Mouse (Mus musculus) stomach, embryonic 15.5 days (tissue): ENCODE measurements around the gene AB124611. TPM values are rescaled to one million over a fixed set of nuclear protein-coding genes. Genes with fewer than 3 reads are reported as not detected.
A peak's percentile ranks its signal among the peaks of the same experiment; 100 is the strongest.
"Not testable (repeated sequence)": the region's sequence is repeated elsewhere in the genome, so short reads cannot be mapped to it uniquely, and the experiment has no call there.

Source experiments
- ATAC-seq: fragments of 200-750 bp; cut with Nextera tagmentation; 2 replicates; pipeline ENCODE4 v1.8.0; 2017; ENCODE audit warnings: low read depth, moderate number of reproducible peaks, moderate TSS enrichment; ENCODE audit not compliant: insufficient read depth, low FRiP score
- H3K27ac ChIP-seq: fragments of 300-500 bp; sonication (generic); 2 replicates; pipeline ENCODE4 v1.5.1; 2015; ENCODE audit warnings: mild to moderate bottlenecking, inconsistent platforms
- H3K27me3 ChIP-seq: fragments of 300-500 bp; sonication (generic); replicated peaks from 2 replicates; pipeline ENCODE4 v1.6.1; 2015; ENCODE audit warnings: inconsistent platforms
- H3K36me3 ChIP-seq: fragments of 300-500 bp; sonication (generic); 2 replicates; pipeline ENCODE4 v1.6.1; 2015; ENCODE audit warnings: inconsistent platforms
- H3K4me1 ChIP-seq: fragments of 300-500 bp; sonication (generic); 2 replicates; pipeline ENCODE4 v1.6.1; 2015; ENCODE audit warnings: inconsistent platforms
- H3K4me2 ChIP-seq: fragments of 300-500 bp; sonication (generic); 2 replicates; pipeline ENCODE4 v1.6.1; 2015; ENCODE audit warnings: mild to moderate bottlenecking, inconsistent platforms
- H3K4me3 ChIP-seq: fragments of 300-500 bp; sonication (generic); replicated peaks from 2 replicates; pipeline ENCODE4 v1.5.1; 2015; ENCODE audit warnings: inconsistent platforms
- H3K9ac ChIP-seq: fragments of 300-500 bp; sonication (generic); 2 replicates; pipeline ENCODE4 v1.6.1; 2015; ENCODE audit warnings: inconsistent platforms
- H3K9me3 ChIP-seq: fragments of 300-500 bp; sonication (generic); 2 replicates; pipeline ENCODE4 v1.6.1; 2016; ENCODE audit warnings: inconsistent platforms
- whole genome bisulfite sequencing: fragments of 180-500 bp; shearing (Covaris S2); methylation state at CpG from one replicate; pipeline ENCODE4 v1.1.7; 2015; 5-methylcytosine and 5-hydroxymethylcytosine counted together
- polyA plus RNA-seq: library from polyadenylated mRNA; unstranded; fragments of >200 nt; fragmentation: Nextera tagmentation; extraction: Ambion mirVana; gene quantifications from 2 replicates; pipeline ENCODE4 v1.2.1, GENCODE M21; 2015

Gene AB124611
- polyA plus RNA-seq: 5.3 and 6.0 TPM in 2 replicates

DNA sequence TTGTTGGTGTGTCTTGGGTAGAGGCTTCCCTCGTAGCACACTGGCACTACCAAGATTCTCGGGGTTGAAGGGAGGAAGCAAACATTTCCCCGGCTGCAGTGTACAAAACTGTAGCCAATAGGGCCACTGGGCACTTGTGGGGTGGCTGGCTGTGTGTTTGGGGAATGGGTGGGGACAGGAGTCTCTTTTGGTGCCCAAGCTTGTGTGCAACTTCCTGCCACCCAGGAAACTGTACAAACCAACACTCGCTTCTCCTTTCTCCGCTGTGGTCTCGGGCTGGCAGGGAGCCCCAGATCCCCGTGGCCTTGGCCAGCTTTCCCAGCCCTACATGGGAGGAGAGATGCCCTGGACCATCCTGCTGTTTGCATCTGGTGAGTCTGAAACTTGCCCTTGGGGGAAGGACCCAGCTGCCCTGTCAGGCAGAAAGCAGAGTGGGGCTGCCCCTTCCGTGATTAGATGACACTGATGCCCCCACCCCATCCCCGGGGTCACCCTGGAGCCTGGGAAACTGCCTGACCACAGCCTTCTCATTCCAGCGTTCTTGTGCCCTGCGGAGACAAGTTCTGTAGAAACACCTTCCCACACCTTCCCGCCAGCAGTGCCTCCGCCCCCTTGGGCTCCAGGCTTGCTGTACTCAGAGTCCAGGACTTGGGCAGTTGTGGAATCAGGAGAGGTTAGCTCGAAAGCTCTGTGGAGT, at the start of gene AB124611:
AB124611 (plus strand) TSS at position 240 of the 697 bp plus-strand sequence.
- Histone ChIP-seq H3K4me3 (no peak within 1 kb of the TSS; the same call in 1 of the 2 replicates), H3K4me1 (no peaks in the 10 kb centered on the region), H3K27me3 (no peaks in the 10 kb centered on the region), H3K4me2 (no peak within 1 kb of the TSS), H3K9me3 (no peaks in the 10 kb centered on the region), H3K36me3 (no peaks in the 10 kb centered on the region), H3K9ac (0 out of 2 replicates have a peak within 1 kb of the TSS, but pooled peaks have one; percentile 6), H3K27ac (0 out of 2 replicates have a peak within 1 kb of the TSS, but pooled peaks have one; percentile 11)
- WGBS: 57% methylated on average over 14 of the region's 14 CpGs
- ATAC-seq: peak; percentile 27; the same call in 1 of the 2 replicates

- WGBS: 98% methylated on average over 6 of the region's 6 CpGs
- H3K9ac ChIP-seq: no peak overlapping the region
These were observed 48.3 kb upstream of the AB124611 start for GRCm38 (mm10) chr9:21477707-21478106.

DNA sequence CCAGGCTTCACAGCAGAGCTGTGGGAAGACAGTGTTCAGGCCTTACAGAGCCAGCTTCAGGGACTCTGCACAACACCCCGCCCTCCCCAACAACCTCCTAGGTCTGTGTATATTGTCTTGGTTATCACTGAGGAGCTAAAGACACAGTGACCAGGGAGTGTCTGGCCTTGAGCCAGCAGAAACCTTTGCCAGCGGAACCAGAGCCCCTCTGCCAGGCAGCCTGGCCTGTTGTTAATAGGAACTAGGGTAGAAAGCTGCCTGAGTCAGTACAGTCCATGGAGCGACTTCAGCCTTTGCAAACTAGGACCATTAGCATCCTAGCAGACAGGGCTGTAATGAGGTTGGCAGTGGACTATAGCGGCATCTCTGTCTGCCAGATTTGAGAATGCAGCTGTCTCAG, 41.9 kb upstream of the AB124611 start:
- WGBS: 88% methylated on average over 4 of the region's 4 CpGs
- H3K4me2 ChIP-seq: no peak overlapping the region
- H3K36me3 ChIP-seq: peaks cover 38% of the 10 kb centered on the region
- no peak overlapping the region for H3K4me3 ChIP-seq
- H3K4me1 ChIP-seq: 0 out of 2 replicates have a peak, but pooled peaks cover 2% of the 10 kb centered on the region
- no peaks in the 10 kb centered on the region for H3K27me3 ChIP-seq
- no peak for ATAC-seq
- no peak overlapping the region for H3K9ac ChIP-seq
- no peaks in the 10 kb centered on the region for H3K9me3 ChIP-seq
- H3K27ac ChIP-seq: no peak overlapping the region

More at GRCm38 (mm10) chr9:21477707-21478106, 48.3 kb upstream of the AB124611 start:
- ATAC-seq: no peak
- Histone ChIP-seq H3K27me3 (no peaks in the 10 kb centered on the region), H3K36me3 (peaks cover 65% of the 10 kb centered on the region), H3K4me1 (no peaks in the 10 kb centered on the region), H3K9me3 (no peaks in the 10 kb centered on the region), H3K27ac (no peak overlapping the region), H3K4me2 (no peak overlapping the region), H3K4me3 (no peak overlapping the region)

DNA sequence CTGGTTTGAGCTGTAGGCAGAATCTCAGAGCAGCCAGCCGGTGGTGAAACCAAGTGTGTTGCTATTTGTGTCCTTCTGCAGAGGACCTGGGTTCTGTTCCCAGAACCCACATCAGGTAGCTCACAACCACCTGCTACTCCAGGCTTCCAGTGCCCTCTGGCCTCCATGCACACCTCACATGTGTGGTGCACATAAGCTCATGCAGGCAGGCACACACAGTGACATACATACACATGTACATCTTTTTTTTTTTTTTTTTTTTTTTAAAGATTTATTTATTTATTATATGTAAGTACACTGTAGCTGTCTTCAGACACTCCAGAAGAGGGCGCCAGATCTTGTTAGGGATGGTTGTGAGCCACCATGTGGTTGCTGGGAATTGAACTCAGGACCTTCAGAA, 37.7 kb upstream of the AB124611 start:
- not testable (repeated sequence) for H3K9me3 ChIP-seq, H3K9ac ChIP-seq, ATAC-seq, H3K4me1 ChIP-seq, H3K27ac ChIP-seq, H3K27me3 ChIP-seq, H3K4me2 ChIP-seq, H3K4me3 ChIP-seq
- WGBS: 96% methylated on average over 1 of the region's 2 CpGs
- H3K36me3 ChIP-seq: peaks cover 22% of the 10 kb centered on the region

- no peak for ATAC-seq
- Histone ChIP-seq H3K9me3 (no peaks in the 10 kb centered on the region), H3K9ac (no peak overlapping the region), H3K4me2 (no peak overlapping the region), H3K4me3 (no peak overlapping the region), H3K4me1 (0 out of 2 replicates have a peak, but pooled peaks cover under 1% of the 10 kb centered on the region), H3K27me3 (no peaks in the 10 kb centered on the region), H3K36me3 (peaks cover 17% of the 10 kb centered on the region; the same call in 1 of the 2 replicates), H3K27ac (no peak overlapping the region)
- 94% methylated on average over 9 of the region's 9 CpGs for WGBS
These were observed 35.3 kb upstream of the AB124611 start for GRCm38 (mm10) chr9:21490696-21491095.

DNA sequence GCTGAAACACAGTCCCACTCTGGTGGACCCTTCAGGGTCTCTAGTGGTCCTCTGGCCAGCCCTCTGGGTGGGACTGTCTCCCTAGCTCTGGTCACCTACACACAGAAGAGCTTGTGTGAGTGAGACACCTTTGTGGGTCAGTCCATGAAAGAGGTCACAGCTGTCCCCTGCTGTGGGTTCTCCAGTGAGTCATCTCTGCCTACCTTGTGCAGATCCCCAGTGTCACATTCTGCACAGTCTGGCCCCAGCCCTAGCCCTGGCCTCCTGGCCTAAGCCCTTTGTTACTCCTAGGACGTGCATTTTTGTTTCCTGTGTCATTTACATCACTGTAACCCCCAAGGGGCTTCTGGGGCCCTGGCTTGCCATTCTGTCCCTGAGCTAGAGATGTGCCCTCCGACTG, 32.1 kb upstream of the AB124611 start:
- H3K27ac ChIP-seq: no peak overlapping the region
- H3K4me2 ChIP-seq: no peak overlapping the region
- H3K27me3 ChIP-seq: no peaks in the 10 kb centered on the region
- H3K9me3 ChIP-seq: no peaks in the 10 kb centered on the region
- no peak overlapping the region for H3K9ac ChIP-seq
- no peak overlapping the region for H3K4me3 ChIP-seq
- H3K36me3 ChIP-seq: peaks cover 17% of the 10 kb centered on the region
- H3K4me1 ChIP-seq: no peaks in the 10 kb centered on the region
- ATAC-seq: no peak
- WGBS: 67% methylated on average over 2 of the region's 2 CpGs

DNA sequence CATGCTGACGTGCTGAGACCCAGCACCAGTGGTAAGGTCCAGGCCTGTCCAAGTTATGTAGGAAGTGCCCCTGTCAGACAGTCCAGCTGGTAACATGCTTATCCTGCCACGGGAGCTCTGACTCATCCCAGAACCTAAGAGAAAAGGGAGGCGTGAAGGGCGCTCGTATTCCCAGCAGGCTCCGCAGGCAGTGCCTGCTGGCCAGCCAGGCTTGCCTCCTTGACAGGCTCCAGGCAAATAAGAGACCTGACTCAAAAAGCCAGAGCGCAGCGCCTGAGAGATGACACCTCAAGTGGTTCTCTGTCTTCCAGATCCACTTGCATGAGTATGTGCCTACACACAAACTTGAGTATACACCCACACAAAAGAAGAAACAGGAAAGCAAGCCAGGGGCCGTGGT, 31.2 kb upstream of the AB124611 start:
- H3K4me3 ChIP-seq: no peak overlapping the region
- no peak overlapping the region for H3K4me2 ChIP-seq
- no peak overlapping the region for H3K9ac ChIP-seq
- peaks cover 25% of the 10 kb centered on the region for H3K36me3 ChIP-seq
- no peaks in the 10 kb centered on the region for H3K4me1 ChIP-seq
- no peak for ATAC-seq
- no peaks in the 10 kb centered on the region for H3K9me3 ChIP-seq
- no peak overlapping the region for H3K27ac ChIP-seq
- no peaks in the 10 kb centered on the region for H3K27me3 ChIP-seq
- WGBS: 85% methylated on average over 9 of the region's 9 CpGs

- Histone ChIP-seq H3K4me1 (no peaks in the 10 kb centered on the region), H3K9ac (no peak overlapping the region), H3K27ac (no peak overlapping the region), H3K4me3 (no peak overlapping the region), H3K27me3 (no peaks in the 10 kb centered on the region), H3K4me2 (no peak overlapping the region), H3K36me3 (peaks cover 27% of the 10 kb centered on the region), H3K9me3 (no peaks in the 10 kb centered on the region)
- 87% methylated on average over 17 of the region's 19 CpGs for WGBS
- no peak; the same call in 1 of the 2 replicates for ATAC-seq
These were observed 29.5 kb upstream of the AB124611 start for GRCm38 (mm10) chr9:21496308-21497049.

- Histone ChIP-seq H3K4me1 (no peaks in the 10 kb centered on the region), H3K36me3 (peaks cover 27% of the 10 kb centered on the region), H3K27me3 (no peaks in the 10 kb centered on the region), H3K9ac (no peak overlapping the region), H3K4me3 (no peak overlapping the region), H3K9me3 (no peaks in the 10 kb centered on the region), H3K4me2 (no peak overlapping the region), H3K27ac (no peak overlapping the region)
- no peak for ATAC-seq
- WGBS: 91% methylated on average over 16 of the region's 16 CpGs
These were observed 28.9 kb upstream of the AB124611 start for GRCm38 (mm10) chr9:21497050-21497542.

- peaks cover 29% of the 10 kb centered on the region for H3K36me3 ChIP-seq
- H3K4me3 ChIP-seq: no peak overlapping the region
- WGBS: 94% methylated on average over 2 of the region's 2 CpGs
- no peak overlapping the region for H3K27ac ChIP-seq
- no peak for ATAC-seq
- no peaks in the 10 kb centered on the region for H3K4me1 ChIP-seq
- no peak overlapping the region for H3K4me2 ChIP-seq
- H3K27me3 ChIP-seq: no peaks in the 10 kb centered on the region
- H3K9me3 ChIP-seq: no peaks in the 10 kb centered on the region
- H3K9ac ChIP-seq: no peak overlapping the region
These were observed 28.3 kb upstream of the AB124611 start for GRCm38 (mm10) chr9:21497664-21498063.

DNA sequence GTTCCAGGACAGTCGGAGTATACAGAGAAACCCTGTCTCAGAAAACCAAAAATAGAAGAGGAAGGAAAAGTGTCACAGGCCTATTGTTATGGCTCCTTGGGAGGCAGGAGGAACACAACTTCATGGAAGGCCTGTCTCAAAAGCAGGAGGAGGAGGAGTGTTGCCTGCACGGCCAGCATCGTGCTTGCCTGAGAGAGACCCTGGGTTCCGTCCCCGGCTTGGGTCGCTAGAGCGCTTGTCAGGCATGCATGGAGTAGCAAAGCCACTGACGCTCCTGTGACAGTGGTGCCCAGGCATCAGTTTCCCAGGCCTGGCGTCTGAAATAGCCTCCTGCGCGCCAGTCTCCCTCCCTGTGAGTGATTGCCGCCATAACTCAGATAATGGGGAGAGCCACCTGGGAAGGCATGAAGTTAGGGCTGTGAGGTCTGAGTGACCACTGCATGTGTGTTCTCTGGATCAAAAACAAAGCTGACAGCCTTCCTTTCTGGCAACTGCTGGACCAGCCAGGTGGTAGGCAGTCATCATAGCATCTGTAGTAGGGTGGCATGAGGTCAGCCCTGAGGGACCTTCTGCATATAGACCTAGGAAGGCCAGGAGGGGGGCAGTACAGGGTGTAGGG, 27.6 kb upstream of the AB124611 start:
- WGBS: 90% methylated on average over 12 of the region's 12 CpGs
- Histone ChIP-seq H3K27me3 (no peaks in the 10 kb centered on the region), H3K4me3 (no peak overlapping the region), H3K9me3 (no peaks in the 10 kb centered on the region), H3K36me3 (peaks cover 29% of the 10 kb centered on the region), H3K9ac (no peak overlapping the region), H3K4me1 (no peaks in the 10 kb centered on the region), H3K27ac (no peak overlapping the region), H3K4me2 (no peak overlapping the region)
- no peak for ATAC-seq

- Histone ChIP-seq H3K27me3 (no peaks in the 10 kb centered on the region), H3K4me1 (no peaks in the 10 kb centered on the region), H3K36me3 (peaks cover 54% of the 10 kb centered on the region), H3K27ac (no peak overlapping the region), H3K4me3 (no peak overlapping the region), H3K4me2 (no peak overlapping the region), H3K9me3 (no peaks in the 10 kb centered on the region), H3K9ac (no peak overlapping the region)
- 91% methylated on average over 8 of the region's 8 CpGs for WGBS
- no peak for ATAC-seq
These were observed 22.6 kb upstream of the AB124611 start for GRCm38 (mm10) chr9:21503352-21503751.
